Mouse (Mus musculus) heart, postnatal 0 days (tissue): Measurements from ENCODE around the gene Kpna7.
A peak's percentile ranks its signal among the peaks of the same experiment; 100 is the strongest.

Experiments
- CTCF ChIP-seq: IDR thresholded peaks from 2 replicates; pipeline ENCODE4 v1.5.1; 2016; ENCODE audit warnings: antibody characterized with exemption, control low read depth, low read depth
- EP300 ChIP-seq: IDR thresholded peaks from 2 replicates; pipeline ENCODE4 v1.6.1; 2016; ENCODE audit warnings: antibody characterized with exemption, low read depth

GRCm38 (mm10) chr5:144988340-144989060, 95.3 kb downstream of the Kpna7 start:
- peak; percentile 91 for TF ChIP-seq CTCF
- 0 out of 2 replicates have a peak, but pooled peaks have one; percentile 30 for TF ChIP-seq EP300
